23 mouse cellular contexts compared by ENCODE assay signal in the genomic region with DNA sequence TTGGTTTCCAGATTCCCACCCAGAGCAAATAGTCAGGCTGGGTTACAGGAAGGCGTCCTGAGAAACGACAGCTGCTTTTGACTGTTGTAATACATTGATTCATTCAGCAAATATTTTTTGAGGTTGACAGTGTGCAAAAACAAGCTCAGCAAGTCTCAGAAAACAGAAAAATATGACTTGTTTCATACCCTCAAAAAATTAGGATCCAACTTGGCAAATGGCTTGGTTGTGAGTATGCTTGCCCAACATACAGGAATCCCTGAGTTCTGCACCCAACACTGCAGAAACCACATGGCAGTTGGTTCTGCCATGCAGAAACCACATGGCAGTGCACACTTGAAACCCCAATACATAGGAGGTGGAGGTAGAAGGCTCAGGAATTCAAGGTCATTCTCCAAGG.
DNase-seq lines count a peak whose midpoint lies in the region; ATAC-seq and TF ChIP-seq lines count a peak whose summit lies in the region.
"Had no signal": no experiment of that assay in that cellular context is flagged by ENCODE, and none has a peak within 500 bp of the region (broad histone marks: within the 10 kb centered on the region; RNA-seq: fewer than 3 reads in every experiment).

No protein-coding gene starts in this region.

- peak overlapping the region; percentile 56 for H3K27ac ChIP-seq in heart, adult 2 months
- H3K27ac ChIP-seq in liver, postnatal 0 days (ENCODE audit: low read depth), result peak overlapping the region; percentile 35; the same call in 1 of the 2 replicates
- H3K27ac ChIP-seq: forebrain, embryonic 12.5 days; hindbrain, embryonic 15.5 days; intestine, embryonic 15.5 days; left cerebral cortex, adult 2 months; macrophage; midbrain, embryonic 10.5 days had no signal

- no peaks in the 10 kb centered on the region for H3K27me3 ChIP-seq in heart, adult 2 months (ENCODE audit: control insufficient read depth, insufficient read depth, low read length)
- H3K27me3 ChIP-seq in liver, postnatal 0 days (ENCODE audit: insufficient read depth, low read length), result no peaks in the 10 kb centered on the region
- H3K27me3 ChIP-seq: forebrain, embryonic 12.5 days; heart, embryonic 13.5 days; hindbrain, embryonic 15.5 days; intestine, embryonic 15.5 days had no signal

- peaks cover 26% of the 10 kb centered on the region for H3K4me1 ChIP-seq in heart, adult 2 months (ENCODE audit: control insufficient read depth, insufficient read depth, low read length)
- peaks cover 4% of the 10 kb centered on the region for H3K4me1 ChIP-seq in liver, postnatal 0 days (ENCODE audit: insufficient read depth)
- H3K4me1 ChIP-seq: forebrain, embryonic 12.5 days; hindbrain, embryonic 15.5 days; intestine, embryonic 15.5 days; midbrain, embryonic 10.5 days had no signal

- no peak for TF ChIP-seq POLR2A in heart, adult 2 months (IDR thresholded peaks at IDR 0.05; ENCODE audit: insufficient read depth, low read depth, low read length)

- H3K9ac ChIP-seq in heart, adult 2 months (ENCODE audit: low read depth, low read length), result no peak overlapping the region
- H3K9ac ChIP-seq in liver, postnatal 0 days (replicated peaks), result no peak overlapping the region
- H3K9ac ChIP-seq: forebrain, embryonic 12.5 days; heart, embryonic 13.5 days; hindbrain, embryonic 15.5 days; intestine, embryonic 15.5 days had no signal

- WGBS in heart, adult 2 months, result 57% methylated on average over 2 of the region's 2 CpGs
- WGBS in liver, postnatal 0 days (ENCODE audit: insufficient replicate concordance), result 52% methylated on average over 2 of the region's 2 CpGs

- H3K4me2 ChIP-seq in liver, postnatal 0 days (ENCODE audit: low read depth, low read length), result no peak overlapping the region
- H3K4me2 ChIP-seq: forebrain, embryonic 12.5 days; heart, embryonic 13.5 days; hindbrain, embryonic 15.5 days; intestine, embryonic 15.5 days had no signal

- DNase-seq in heart, adult 2 months, result no peak
- DNase-seq in heart, postnatal 14 days, result no peak
- no peak for DNase-seq in liver, postnatal 0 days
- no peak for DNase-seq in liver
- DNase-seq in fibroblast of lung, adult 2 months (ENCODE audit: low read depth), result peak; percentile 78
- DNase-seq in right cerebral cortex, adult 18-20 months, result no peak
- no peak for DNase-seq in left cerebral cortex, adult 11 months (ENCODE audit: low spot score)
- DNase-seq: adrenal gland, postnatal 10 days; B cell, adult 2 months; cerebellum, adult 18-20 months; cerebellum, postnatal 14 days; kidney, adult 9 months; kidney, postnatal 25 days; right cerebral cortex, postnatal 14 days had no signal

- H3K9me3 ChIP-seq in liver, postnatal 0 days (ENCODE audit: low read length), result no peaks in the 10 kb centered on the region
- H3K9me3 ChIP-seq: forebrain, embryonic 12.5 days; heart, embryonic 13.5 days; hindbrain, embryonic 15.5 days; intestine, embryonic 15.5 days; midbrain, embryonic 10.5 days had no signal

- ATAC-seq in liver, postnatal 0 days, result no peak
- ATAC-seq: activated CD4-positive, CD25-positive, alpha-beta regulatory T cell, adult 4 months; intestine, embryonic 15.5 days; lung, postnatal 0 days had no signal

- H3K4me3 ChIP-seq in heart, adult 2 months, result no peak overlapping the region
- H3K4me3 ChIP-seq in liver, postnatal 0 days (ENCODE audit: low read depth, low read length), result no peak overlapping the region
- H3K4me3 ChIP-seq: forebrain, embryonic 12.5 days; heart, embryonic 13.5 days; hindbrain, embryonic 15.5 days; intestine, embryonic 15.5 days; left cerebral cortex, adult 2 months; midbrain, embryonic 10.5 days had no signal

- no peak for TF ChIP-seq CTCF in heart, adult 2 months (IDR thresholded peaks at IDR 0.05)
- no peak for TF ChIP-seq CTCF in liver, postnatal 0 days (IDR thresholded peaks at IDR 0.05; ENCODE audit: low read depth)

- no peak for TF ChIP-seq EP300 in heart, adult 2 months (IDR thresholded peaks at IDR 0.05; ENCODE audit: insufficient read depth, low read depth, low read length)
- no peak for TF ChIP-seq EP300 in liver, postnatal 0 days (IDR thresholded peaks at IDR 0.05; ENCODE audit: low read depth)

- peaks cover 77% of the 10 kb centered on the region for H3K36me3 ChIP-seq in heart, adult 2 months (ENCODE audit: control insufficient read depth, insufficient read depth, low read length)
- peaks cover 11% of the 10 kb centered on the region for H3K36me3 ChIP-seq in liver, postnatal 0 days (replicated peaks; ENCODE audit: insufficient read depth, low read length)
- H3K36me3 ChIP-seq: intestine, embryonic 15.5 days; midbrain, embryonic 10.5 days had no signal

- H3K79me2 ChIP-seq in heart, adult 2 months (replicated peaks; ENCODE audit: control insufficient read depth, insufficient read depth, low read length), result 0 out of 2 replicates have a peak, but pooled peaks cover 1% of the 10 kb centered on the region

- intact Hi-C loops in heart, adult 2 months (cut with DNase I), result no loop called here
- intact Hi-C loops in heart, postnatal 14 days (cut with DNase I), result no loop called here
